Mouse (Mus musculus) left cerebral cortex, adult 6 months (tissue): ENCODE results near the gene Calm2. TPM values are rescaled to one million over a fixed set of nuclear protein-coding genes. Genes with fewer than 3 reads are reported as not detected.

Source experiments
- long read RNA-seq, 2 experiments: library from polyadenylated mRNA; unstranded; transcript quantifications; one replicate each; pipeline ENCODE4 v2.0.0; 2019 to 2020
- polyA plus RNA-seq: library from polyadenylated mRNA; unstranded; fragments of <200 nt; fragmentation: Nextera tagmentation; gene quantifications from 2 replicates; pipeline ENCODE4 v1.2.3, GENCODE M21; 2021

Calm2 gene
- 3,375 and 4,545 TPM in 2 replicates for polyA plus RNA-seq
- long read RNA-seq, experiment 1, transcript Calm2-201 (6 exons, 1,205 nt): major isoform, 6,032 of 6,202 reads
- long read RNA-seq, experiment 1, transcript Calm2-204 (5 exons, 842 nt): minor isoform, 8 of 6,202 reads
- long read RNA-seq, experiment 1, partial matches to known transcripts: 100 of 6,202 reads
- long read RNA-seq, experiment 1, other reads (novel, unspliced or antisense): 61 of 6,202 reads
- long read RNA-seq, experiment 2, transcript Calm2-201 (6 exons, 1,205 nt): major isoform, 4,528 of 5,166 reads
- long read RNA-seq, experiment 2, transcript Calm2-204 (5 exons, 842 nt): minor isoform, 12 of 5,166 reads
- long read RNA-seq, experiment 2, transcript Calm2-203 (5 exons, 657 nt): minor isoform, 14 of 5,166 reads
- long read RNA-seq, experiment 2, partial matches to known transcripts: 553 of 5,166 reads
- long read RNA-seq, experiment 2, other reads (novel, unspliced or antisense): 59 of 5,166 reads

GRCm38 (mm10) chr17:87446767-87447611, at the start of gene Calm2:
TSS of gene Calm2 (minus strand) at chr17:87446935.

GRCm38 (mm10) chr17:87427511-87427910, 19.2 kb downstream of the Calm2 start, which contains the start of gene Stpg4:
TSS of gene Stpg4 (minus strand) at chr17:87427741.

Other genes starting within 250 kb of the Calm2 start
- gene Mcfd2, start 181.0 kb downstream of the Calm2 start, polyA plus RNA-seq: 89.4 and 102 TPM in 2 replicates
- gene Ttc7, start 164.0 kb downstream of the Calm2 start, polyA plus RNA-seq: 7.0 and 8.4 TPM in 2 replicates
- not detected in 2 replicates for gene Stpg4, start 19.2 kb downstream of the Calm2 start, polyA plus RNA-seq
- 0.26 and 0.28 TPM in 2 replicates for gene Epcam, start 189.0 kb upstream of the Calm2 start, polyA plus RNA-seq
- gene Msh2, start 225.4 kb upstream of the Calm2 start, polyA plus RNA-seq: 12.1 and 16.6 TPM in 2 replicates